Mouse (Mus musculus) spleen, adult 2 months (tissue): ENCODE results near the gene Pcbp3.

ENCODE experiments used
- CTCF ChIP-seq: fragments of 200-500 bp; IDR thresholded peaks from 2 replicates; pipeline ENCODE4 v1.5.1; 2011; ENCODE audit warnings: mild to moderate bottlenecking, inconsistent platforms; ENCODE audit not compliant: insufficient read depth, insufficient read length, insufficient replicate concordance; ENCODE audit errors: extremely low read depth
- POLR2A ChIP-seq: fragments of 200-500 bp; IDR thresholded peaks from 2 replicates; pipeline ENCODE4 v1.6.1; 2011; ENCODE audit warnings: low read depth, low read length, inconsistent platforms

- TF ChIP-seq CTCF (no peak), POLR2A (no peak)
These were observed 132.8 kb downstream of the Pcbp3 start for GRCm38 (mm10) chr10:76828936-76829335.
